Mouse (Mus musculus) erythroblast, adult 5-6 weeks (primary cell): ENCODE measurements around the gene Ank2. TPM values are rescaled to one million over a fixed set of nuclear protein-coding genes. Genes with fewer than 3 reads are reported as not detected.

Source experiments
- ATAC-seq: replicated peaks from 2 replicates; pipeline ENCODE4 v1.8.0; 2016; ENCODE audit warnings: moderate number of reproducible peaks, mild to moderate bottlenecking, moderate TSS enrichment, inconsistent platforms; ENCODE audit not compliant: poor library complexity, low FRiP score, severe bottlenecking
- total RNA-seq, 2 experiments: library from RNA; stranded (forward) in 1 of 2; stranded (reverse) in 1 of 2; fragments of 150-400 nt in 1 of 2; fragments of 200-764, 138-1000 nt in 1 of 2; gene quantifications; 2 replicates each; pipeline versions ENCODE4 v1.2.3 to v1.2.4; 2015 to 2017; ENCODE audit warnings: low replicate concordance in 2 of 2

Gene Ank2
- 0.63 TPM in 1 of 2 replicates, not detected in the other for total RNA-seq (2015; ENCODE audit: low replicate concordance)
- total RNA-seq (2017; ENCODE audit: low replicate concordance): 0.34 and 2.6 TPM in 2 replicates

DNA sequence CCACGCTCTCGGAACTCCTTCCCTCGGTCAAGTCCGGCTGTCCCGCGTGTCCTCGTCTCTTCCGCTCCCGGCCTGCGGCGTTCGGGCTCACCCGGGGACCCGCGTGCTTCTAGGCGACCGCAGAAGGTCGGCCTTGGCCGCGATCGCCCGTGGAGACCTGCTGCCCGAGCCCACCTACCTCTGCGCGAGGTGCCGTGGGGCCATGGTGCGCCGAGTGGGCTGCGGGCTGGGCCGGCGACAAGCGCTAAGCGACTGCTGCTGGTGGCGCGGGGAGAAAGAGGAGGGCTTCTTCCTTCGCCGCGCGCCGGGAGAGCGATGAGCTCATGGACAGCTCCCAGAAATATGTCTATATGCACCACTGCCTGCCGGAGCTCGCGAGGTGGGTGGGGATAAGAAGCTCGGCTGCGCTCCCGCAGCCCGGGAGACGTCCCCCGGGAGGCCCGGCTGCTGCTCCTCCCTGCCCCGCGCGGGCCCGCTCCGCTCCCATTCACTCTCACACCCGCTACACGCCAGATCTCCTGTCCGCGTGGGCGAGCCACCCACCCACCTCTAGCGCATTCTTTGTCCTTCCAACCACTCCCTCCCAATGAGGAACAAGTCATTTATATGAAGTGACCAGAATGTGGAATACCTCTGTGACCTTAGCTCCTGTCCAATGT lies at the start of gene Ank2:
Gene Ank2, minus strand, starts transcription at position 609 of the 659 bp plus-strand sequence.
- no peak for ATAC-seq

DNA sequence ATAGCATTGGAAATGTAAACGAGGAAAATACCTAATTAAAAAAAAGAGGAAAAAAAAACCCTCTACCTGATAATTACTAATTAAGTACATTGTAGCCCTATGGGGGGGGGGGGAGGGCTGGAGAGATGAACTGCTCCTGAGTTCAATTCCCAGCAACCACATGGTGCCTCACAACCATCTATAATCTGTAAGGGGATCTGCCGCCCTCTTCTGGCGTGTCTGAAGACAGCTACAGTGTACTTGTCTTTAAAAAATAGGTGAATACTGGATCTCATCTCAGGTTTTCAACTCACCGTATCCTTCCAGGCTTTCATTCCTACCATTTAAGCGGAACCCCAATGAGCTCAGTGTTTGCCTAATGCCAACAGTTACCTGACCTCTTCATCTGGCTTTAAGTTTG lies 48.7 kb upstream of the Ank2 start:
- no peak for ATAC-seq

DNA sequence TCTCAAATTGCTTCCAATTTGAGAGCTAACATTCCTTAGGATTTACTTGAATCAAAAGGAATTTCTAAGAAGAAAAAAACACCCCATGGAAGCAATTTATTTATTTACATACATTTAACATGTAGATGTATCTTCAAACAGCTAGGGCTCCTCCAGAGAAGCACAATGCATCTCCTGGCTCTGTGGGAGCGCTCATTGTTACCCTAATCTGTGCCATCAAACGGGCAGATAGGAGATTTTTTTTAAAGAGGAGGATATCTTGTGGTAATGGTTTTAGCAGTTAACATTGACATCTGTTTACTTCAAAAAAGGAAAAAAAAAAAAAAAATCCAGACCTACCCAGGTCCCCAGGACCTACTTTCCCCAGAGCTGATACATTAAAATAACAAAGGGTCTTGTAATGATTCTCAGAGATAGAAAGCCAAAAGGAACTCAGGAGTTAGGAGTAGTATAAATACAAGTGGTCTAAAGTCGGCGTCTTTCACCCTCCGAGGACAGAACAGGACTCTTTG lies 45.5 kb upstream of the Ank2 start:
- ATAC-seq: no peak

DNA sequence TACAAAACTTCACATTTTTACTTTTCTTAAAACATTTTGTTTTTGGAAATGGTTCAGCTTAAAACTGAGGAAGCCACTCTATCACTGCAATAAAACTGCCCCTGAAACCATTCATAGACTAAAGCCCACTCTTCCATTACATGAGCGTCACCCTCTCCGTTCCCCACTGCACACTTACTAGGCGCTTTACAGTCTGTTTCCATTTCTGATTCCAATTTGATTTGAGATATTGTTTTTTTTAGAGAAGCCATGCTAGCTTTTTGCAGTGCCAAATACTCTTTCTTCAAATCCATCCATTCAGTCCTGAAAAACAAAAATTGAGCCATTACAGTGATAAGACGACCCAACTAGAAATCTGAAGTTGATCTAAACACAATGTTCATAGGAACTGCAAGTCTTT lies 44.8 kb upstream of the Ank2 start:
- no peak for ATAC-seq

GRCm38 (mm10) chr3:127539193-127539592 lies 40.0 kb upstream of the Ank2 start:
- no peak for ATAC-seq

DNA sequence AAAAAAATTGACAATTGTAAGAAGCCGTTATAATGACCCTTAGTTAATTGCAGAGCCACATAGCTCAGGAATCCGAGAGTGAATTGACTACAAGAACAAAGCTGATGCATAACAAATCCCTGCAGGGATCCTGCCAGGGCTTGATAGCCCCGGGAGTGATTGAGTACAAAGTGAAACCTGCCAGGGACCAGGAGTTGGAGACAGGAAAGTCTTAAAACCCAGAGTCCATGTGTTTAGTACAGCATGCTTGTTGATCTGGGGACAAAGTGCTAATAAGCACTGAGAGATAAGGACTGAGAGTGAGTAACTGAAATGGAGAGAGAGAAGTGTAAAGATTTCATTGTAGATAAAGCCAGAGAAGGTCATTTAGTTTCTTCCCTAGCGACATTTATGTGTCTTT lies 31.1 kb upstream of the Ank2 start:
- no peak for ATAC-seq

DNA sequence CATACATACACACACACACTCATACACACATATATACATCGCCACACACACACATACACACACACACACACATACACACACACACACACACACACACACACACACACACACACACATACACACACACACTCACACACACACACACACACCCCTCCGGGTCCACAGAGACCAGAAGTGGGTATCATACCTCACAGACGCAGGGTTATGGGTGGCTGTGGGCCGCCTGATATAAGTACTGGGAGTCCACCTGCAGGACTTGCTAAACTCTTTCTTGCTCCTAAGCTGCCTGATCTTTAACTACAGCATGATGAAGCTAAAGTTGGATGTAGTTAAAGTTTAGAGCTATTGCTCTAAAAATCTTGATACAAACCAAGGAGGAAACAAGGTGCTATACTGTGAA lies 30.7 kb upstream of the Ank2 start:
- ATAC-seq: no peak

DNA sequence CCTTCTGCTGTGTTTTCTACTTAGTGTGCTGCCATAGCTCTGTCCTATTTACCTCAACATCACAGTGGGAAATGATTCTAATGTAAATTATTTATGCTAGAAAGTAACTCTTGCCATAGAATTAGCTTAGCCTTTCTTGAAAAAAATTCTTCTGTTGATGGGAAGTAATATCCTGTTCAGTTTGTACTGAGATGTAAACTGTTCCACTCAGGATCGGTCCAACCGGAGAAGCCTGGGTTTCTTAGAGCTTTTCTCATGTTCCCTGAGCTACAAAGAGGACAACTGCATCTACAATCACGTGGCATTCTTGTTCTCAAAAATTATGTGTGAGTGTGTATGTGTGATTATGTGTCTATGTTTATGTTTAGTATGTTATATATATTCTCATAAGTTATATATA lies 30.1 kb upstream of the Ank2 start:
- ATAC-seq: no peak

- no peak for ATAC-seq
Measured at GRCm38 (mm10) chr3:127527465-127528034, 28.4 kb upstream of the Ank2 start.

DNA sequence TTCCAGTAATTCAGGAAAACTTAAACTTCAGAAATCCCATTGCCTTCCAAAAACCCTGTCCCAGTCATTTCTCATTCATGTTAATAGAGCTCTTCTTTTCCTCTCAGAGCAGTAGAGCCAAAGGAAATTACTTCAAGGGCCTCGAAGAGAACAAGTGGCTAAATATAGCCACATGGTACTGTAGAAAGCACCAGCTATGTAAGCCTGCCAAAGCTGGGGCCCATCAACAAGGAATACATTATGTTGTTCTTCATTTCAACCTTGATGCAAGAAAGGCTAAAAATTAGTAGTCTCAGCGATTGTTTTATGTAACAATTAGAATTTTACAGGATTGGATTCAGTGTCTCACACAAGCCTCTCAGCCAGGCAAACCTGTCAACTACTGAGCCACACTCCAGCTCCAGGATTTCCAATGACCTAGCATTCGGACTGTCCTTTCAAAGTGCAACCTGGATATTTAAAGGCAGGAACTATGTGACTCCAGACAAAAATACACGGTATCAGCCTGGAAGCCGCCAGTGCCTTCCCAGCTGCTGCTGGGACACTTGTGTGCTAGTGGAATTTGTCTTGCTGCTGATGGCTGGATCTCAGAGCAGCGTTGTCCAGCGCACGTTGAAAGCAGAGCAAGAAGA lies 26.2 kb upstream of the Ank2 start:
- ATAC-seq: no peak

- no peak for ATAC-seq
Measured at GRCm38 (mm10) chr3:127521156-127521555, 22.0 kb upstream of the Ank2 start.

GRCm38 (mm10) chr3:127520300-127520699 lies 21.1 kb upstream of the Ank2 start:
- no peak for ATAC-seq

- ATAC-seq: no peak
Measured at GRCm38 (mm10) chr3:127515251-127515650, 16.1 kb upstream of the Ank2 start.

DNA sequence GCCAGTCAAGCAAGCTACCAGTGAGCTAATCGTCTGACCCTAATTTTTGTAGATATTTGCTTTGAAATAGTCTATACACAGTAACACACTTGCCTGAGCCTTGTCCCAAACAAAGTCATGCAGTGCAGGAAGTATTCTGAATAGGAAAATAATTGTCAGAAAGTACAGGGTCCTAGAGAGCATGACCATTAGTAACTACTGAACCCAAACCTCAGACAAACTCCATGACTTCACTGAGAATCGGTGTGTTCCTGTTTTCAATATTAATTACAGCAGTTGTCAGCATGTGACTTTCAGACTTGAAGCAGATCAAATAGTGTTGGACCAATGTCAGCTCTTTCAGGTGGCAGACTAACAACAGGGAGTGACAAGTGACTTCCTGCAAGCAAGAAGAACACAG lies 14.5 kb upstream of the Ank2 start:
- ATAC-seq: no peak

DNA sequence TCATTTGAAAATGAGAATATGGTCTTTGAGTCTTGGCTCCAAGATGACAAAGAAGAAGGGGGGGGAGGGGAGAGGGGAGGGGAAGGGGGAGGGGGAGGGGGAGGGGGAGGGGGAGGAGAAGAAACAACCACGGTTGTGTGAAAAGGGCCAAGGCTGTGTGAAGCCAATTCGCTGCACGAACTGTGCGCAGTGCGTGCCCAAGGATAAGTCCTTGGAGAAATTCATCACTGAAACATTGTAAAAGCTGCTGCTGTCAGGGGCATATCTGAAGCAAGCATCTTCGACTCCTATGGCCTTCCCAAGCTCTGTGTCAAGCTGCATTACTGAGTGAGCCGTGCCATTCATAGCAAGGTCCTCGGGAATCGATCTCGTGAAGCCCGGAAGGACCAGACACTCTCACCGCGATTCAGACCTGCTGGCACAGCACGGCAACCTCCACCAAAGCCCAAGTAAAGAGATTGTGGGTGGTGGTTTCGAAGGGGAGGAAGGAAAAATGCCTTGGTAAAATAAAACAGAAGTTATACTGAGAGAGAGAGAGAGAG lies 13.7 kb upstream of the Ank2 start:
- ATAC-seq: no peak

GRCm38 (mm10) chr3:127511786-127512746 lies 12.9 kb upstream of the Ank2 start:
- no peak for ATAC-seq

- ATAC-seq: no peak
Measured at GRCm38 (mm10) chr3:127507878-127508783, 9.0 kb upstream of the Ank2 start.

GRCm38 (mm10) chr3:127498197-127498741 lies 881 bp downstream of the Ank2 start:
- peak; percentile 49; the same call in 1 of the 2 replicates for ATAC-seq
